ENCODE assay signal across 13 mouse cellular contexts in genomic region chr11:85769740-85770139, GRCm38 (mm10).
"Had no signal": no experiment of that assay in that cellular context is flagged by ENCODE, and none has a peak within 500 bp of the region (broad histone marks: within the 10 kb centered on the region; RNA-seq: fewer than 3 reads in every experiment).

No protein-coding gene starts in this region.

- H3K36me3 ChIP-seq: limb, embryonic 10.5 days; midbrain, embryonic 10.5 days; neural tube, embryonic 15.5 days had no signal

- H3K9ac ChIP-seq: neural tube, embryonic 15.5 days had no signal

- H3K4me3 ChIP-seq: left cerebral cortex, adult 2 months; limb, embryonic 10.5 days; midbrain, embryonic 10.5 days; myocyte; neural tube, embryonic 15.5 days had no signal

- H3K4me2 ChIP-seq: neural tube, embryonic 15.5 days had no signal

- H3K27ac ChIP-seq: hindbrain, postnatal 0 days; left cerebral cortex, adult 2 months; limb, embryonic 10.5 days; midbrain, embryonic 10.5 days; neural tube, embryonic 15.5 days had no signal

- ATAC-seq: hindbrain, postnatal 0 days had no signal

- H3K9me3 ChIP-seq: limb, embryonic 10.5 days; midbrain, embryonic 10.5 days; neural tube, embryonic 15.5 days had no signal

- DNase-seq: kidney, adult 18-20 months; kidney, postnatal 25 days; lung, adult 2 months; midbrain, embryonic 14.5 days; right cerebral cortex, adult 18-20 months; right cerebral cortex, postnatal 25 days; thymus, postnatal 4 days had no signal
